Mouse (Mus musculus): Measurements from ENCODE around the gene Plekhg5. TPM values are rescaled to one million over a fixed set of nuclear protein-coding genes. Genes with fewer than 3 reads are reported as not detected.
A peak's percentile ranks its signal among the peaks of the same experiment; 100 is the strongest.
"Not testable (repeated sequence)": the region's sequence is repeated elsewhere in the genome, so short reads cannot be mapped to it uniquely, and the experiment has no call there.

The Plekhg5 gene
- 10 to 100 TPM in 1 of 2 experiments, 1 to 10 TPM in 1; 7.4 to 15.5 TPM for total RNA-seq (2021)
- polyA plus RNA-seq (2012; rRNA removed): 21.9 and 30.7 TPM in 2 replicates
- long read RNA-seq, transcript Plekhg5-204 (22 exons, 3,818 nt): major isoform, 5 of 12 reads
- long read RNA-seq, partial matches to known transcripts: 2 of 12 reads
- long read RNA-seq, other reads (novel, unspliced or antisense): 3 of 12 reads

GRCm38 (mm10) chr4:152072121-152072601 lies at the start of gene Plekhg5:
Plekhg5 (plus strand) TSS chr4:152072498.
- peak; percentile 70 for DNase-seq

GRCm38 (mm10) chr4:152022506-152022905 lies 49.8 kb upstream of the Plekhg5 start:
- no peak for DNase-seq

GRCm38 (mm10) chr4:152024525-152024924 lies 47.8 kb upstream of the Plekhg5 start:
- no peak for DNase-seq

- no peak for DNase-seq
These were observed 45.4 kb upstream of the Plekhg5 start for GRCm38 (mm10) chr4:152026751-152027508.

- peak; percentile 98 for DNase-seq
These were observed 44.8 kb upstream of the Plekhg5 start, which contains the start of gene Zbtb48 for GRCm38 (mm10) chr4:152027524-152027923. Zbtb48 (minus strand) TSS chr4:152027671.

GRCm38 (mm10) chr4:152028456-152028855 lies 43.8 kb upstream of the Plekhg5 start:
- DNase-seq: no peak

GRCm38 (mm10) chr4:152029087-152029486 lies 43.2 kb upstream of the Plekhg5 start:
- DNase-seq: no peak

- no peak for DNase-seq
These were observed 42.3 kb upstream of the Plekhg5 start for GRCm38 (mm10) chr4:152029997-152030396.

- DNase-seq: no peak
These were observed 39.4 kb upstream of the Plekhg5 start for GRCm38 (mm10) chr4:152032922-152033321.

- not testable (repeated sequence) for DNase-seq
These were observed 35.8 kb upstream of the Plekhg5 start for GRCm38 (mm10) chr4:152036464-152036863.

GRCm38 (mm10) chr4:152038225-152038984 lies 33.9 kb upstream of the Plekhg5 start, which contains the start of gene Tas1r1:
Tas1r1 (minus strand) TSS chr4:152038568.
- DNase-seq: no peak

GRCm38 (mm10) chr4:152038985-152039830 lies 33.1 kb upstream of the Plekhg5 start, which contains the start of gene Nol9:
Nol9 (plus strand) TSS chr4:152039321.
- peak; percentile 94 for DNase-seq

GRCm38 (mm10) chr4:152039831-152040310 lies 32.4 kb upstream of the Plekhg5 start:
- DNase-seq: no peak

GRCm38 (mm10) chr4:152041924-152042641 lies 30.2 kb upstream of the Plekhg5 start:
- DNase-seq: no peak

GRCm38 (mm10) chr4:152043171-152043570 lies 29.1 kb upstream of the Plekhg5 start:
- no peak for DNase-seq

- no peak for DNase-seq
These were observed 27.7 kb upstream of the Plekhg5 start for GRCm38 (mm10) chr4:152044609-152045008.

- DNase-seq: peak; percentile 36
These were observed 9.7 kb upstream of the Plekhg5 start for GRCm38 (mm10) chr4:152062390-152063110.

- no peak for DNase-seq
These were observed 5.0 kb upstream of the Plekhg5 start for GRCm38 (mm10) chr4:152067280-152067679.

- DNase-seq: no peak
These were observed 4.1 kb upstream of the Plekhg5 start for GRCm38 (mm10) chr4:152068166-152068724.

- DNase-seq: no peak
These were observed 3.1 kb upstream of the Plekhg5 start for GRCm38 (mm10) chr4:152069245-152069644.
